In the genomic region with DNA sequence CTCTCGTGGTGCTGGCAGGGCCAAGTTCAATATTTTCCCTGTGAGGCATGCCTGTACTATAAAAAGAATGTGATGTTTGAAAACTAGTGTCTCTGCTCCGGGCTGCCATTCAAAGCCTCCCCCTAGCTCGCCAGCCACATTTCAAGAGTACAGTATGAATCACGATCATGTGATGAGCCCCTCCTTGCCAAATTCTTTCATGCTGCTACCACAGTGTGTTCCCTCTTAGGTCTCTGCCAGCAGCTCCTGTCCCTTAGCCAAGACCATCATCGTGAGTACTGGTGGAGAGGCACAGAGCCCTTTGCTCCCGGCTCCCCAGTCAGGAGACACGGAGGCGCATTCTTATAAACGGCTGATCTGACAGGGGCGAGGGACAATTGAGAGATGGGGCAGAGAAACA, we compare ENCODE assay signal across 9 mouse cellular contexts. TPM values are rescaled to one million over a fixed set of nuclear protein-coding genes. Genes with fewer than 3 reads are reported as not detected.
DNase-seq lines count a peak whose midpoint lies in the region; ATAC-seq and TF ChIP-seq lines count a peak whose summit lies in the region.
"Had no signal": no experiment of that assay in that cellular context is flagged by ENCODE, and none has a peak within 500 bp of the region (broad histone marks: within the 10 kb centered on the region; RNA-seq: fewer than 3 reads in every experiment).

No protein-coding gene starts in this region.

- H3K4me3 ChIP-seq in gastrocnemius, adult 2 months = 0 out of 2 replicates have a peak overlapping the region, but pooled peaks have one; percentile 13
- no peak overlapping the region for H3K4me3 ChIP-seq in hindbrain, embryonic 15.5 days
- H3K4me3 ChIP-seq in macrophage (ENCODE audit: inconsistent target) = no peak overlapping the region
- H3K4me3 ChIP-seq: midbrain, embryonic 12.5 days had no signal

- peaks cover 58% of the 10 kb centered on the region for H3K4me1 ChIP-seq in hindbrain, embryonic 15.5 days (replicated peaks)

- DNase-seq in adrenal gland, adult (ENCODE audit: inconsistent age in 2 of 2, low spot score in 1 of 2) = peak; percentile 92 to 93
- DNase-seq in cerebellum, adult 9-10 months = peak; percentile 52
- peak; percentile 85 for DNase-seq in gastrocnemius, adult 2 months
- peak; percentile 43 to 72 for DNase-seq in layer of hippocampus, postnatal 14 days (ENCODE audit: low spot score in 2 of 2)
- peak; percentile 47 for DNase-seq in testis, postnatal 14 days (ENCODE audit: low spot score)
- no peak for DNase-seq in natural killer cell, adult 2 months (ENCODE audit: low spot score in 2 of 2)

- H3K9me3 ChIP-seq in hindbrain, embryonic 15.5 days = no peaks in the 10 kb centered on the region
- H3K9me3 ChIP-seq: midbrain, embryonic 12.5 days had no signal

- peak; percentile 86 for ATAC-seq in hindbrain, embryonic 15.5 days (ENCODE audit: low FRiP score, low read depth)

- peaks cover 17% of the 10 kb centered on the region for H3K79me2 ChIP-seq in macrophage (ENCODE audit: inconsistent target)

- WGBS in hindbrain, embryonic 15.5 days = 31% methylated on average over 10 of the region's 10 CpGs
- WGBS in macrophage (ENCODE audit: missing documents) = 36% methylated on average over 10 of the region's 10 CpGs

- H3K27ac ChIP-seq in gastrocnemius, adult 2 months = no peak overlapping the region
- peak overlapping the region; percentile 2; the same call in 1 of the 2 replicates for H3K27ac ChIP-seq in hindbrain, embryonic 15.5 days (replicated peaks)
- H3K27ac ChIP-seq in macrophage = peak overlapping the region; percentile 67
- H3K27ac ChIP-seq: midbrain, embryonic 12.5 days had no signal

- no peak overlapping the region for H3K9ac ChIP-seq in hindbrain, embryonic 15.5 days
- H3K9ac ChIP-seq: midbrain, embryonic 12.5 days had no signal

- TF ChIP-seq CTCF in gastrocnemius, adult 2 months (IDR thresholded peaks at IDR 0.05) = no peak

- H3K36me3 ChIP-seq in hindbrain, embryonic 15.5 days = no peaks in the 10 kb centered on the region
- no peaks in the 10 kb centered on the region for H3K36me3 ChIP-seq in macrophage (ENCODE audit: inconsistent target)
- H3K36me3 ChIP-seq: midbrain, embryonic 12.5 days had no signal

- intact Hi-C loops in gastrocnemius, adult 2 months (cut with DNase I) = loop anchor here (10.0 kb wide), 1 partner anchor 53 kb away; the partner anchor contains the start of gene Hmga2

- H3K27me3 ChIP-seq in hindbrain, embryonic 15.5 days = no peaks in the 10 kb centered on the region
- H3K27me3 ChIP-seq: midbrain, embryonic 12.5 days had no signal

- peak overlapping the region; percentile 36 for H3K4me2 ChIP-seq in hindbrain, embryonic 15.5 days
- H3K4me2 ChIP-seq: midbrain, embryonic 12.5 days had no signal

RNA-seq across cellular contexts. Expression of gene Hmga2, which starts 54.2 kb away (rescaled TPM):
- total RNA-seq in gastrocnemius, adult 2 months (2021) = under 1 TPM in 1 of 2 experiments, not detected in 1; 0.10 TPM
- polyA plus RNA-seq in hindbrain, embryonic 15.5 days (2015; fragmentation: Nextera tagmentation; extraction: Ambion mirVana) = 2.2 and 2.6 TPM in 2 replicates
- total RNA-seq in layer of hippocampus, postnatal 14 days (2021) = under 1 TPM; 0.10 to 0.12 TPM
- 10 to 100 TPM in 16 of 26 experiments, 1 to 10 TPM in 10; 1.9 to 95.1 (median 16.8) TPM for total RNA-seq in macrophage (2018; cell fraction: chromatin; rRNA removed)
- 10 to 100 TPM in 13 of 26 experiments, 1 to 10 TPM in 11, under 1 TPM in 2; 0.96 to 31.6 (median 9.4) TPM for total RNA-seq in macrophage (2018; cell fraction: cytosol; rRNA removed)
- total RNA-seq in macrophage (2018; cell fraction: nucleus; rRNA removed) = 100 to 1,000 TPM in 1 of 26 experiments, 10 to 100 TPM in 12, 1 to 10 TPM in 13; 1.1 to 120 (median 10.5) TPM
- polyA plus RNA-seq in macrophage (2018) = 3.6 to 62.9 TPM (median 18.0 TPM) in 3 replicates

Comparison
In these comparisons a context has a peak if more than half of its experiments do, and no peak if none do; other contexts are left out.
1. DNase-seq: peak in adrenal gland, adult (2 of 2), cerebellum, adult 9-10 months (single experiment), gastrocnemius, adult 2 months (single experiment), layer of hippocampus, postnatal 14 days (2 of 2) and testis, postnatal 14 days (single experiment); none in natural killer cell, adult 2 months (0 of 2).